Mouse (Mus musculus) right cerebral cortex, postnatal 10 days (tissue): ENCODE results near the gene Pkm.

Experiments used
- DNase-seq, 2 experiments: peaks; one replicate each; pipeline ENCODE4 v3.0.0; 2021; ENCODE audit warnings: low spot score in 2 of 2

The Pkm gene

DNA sequence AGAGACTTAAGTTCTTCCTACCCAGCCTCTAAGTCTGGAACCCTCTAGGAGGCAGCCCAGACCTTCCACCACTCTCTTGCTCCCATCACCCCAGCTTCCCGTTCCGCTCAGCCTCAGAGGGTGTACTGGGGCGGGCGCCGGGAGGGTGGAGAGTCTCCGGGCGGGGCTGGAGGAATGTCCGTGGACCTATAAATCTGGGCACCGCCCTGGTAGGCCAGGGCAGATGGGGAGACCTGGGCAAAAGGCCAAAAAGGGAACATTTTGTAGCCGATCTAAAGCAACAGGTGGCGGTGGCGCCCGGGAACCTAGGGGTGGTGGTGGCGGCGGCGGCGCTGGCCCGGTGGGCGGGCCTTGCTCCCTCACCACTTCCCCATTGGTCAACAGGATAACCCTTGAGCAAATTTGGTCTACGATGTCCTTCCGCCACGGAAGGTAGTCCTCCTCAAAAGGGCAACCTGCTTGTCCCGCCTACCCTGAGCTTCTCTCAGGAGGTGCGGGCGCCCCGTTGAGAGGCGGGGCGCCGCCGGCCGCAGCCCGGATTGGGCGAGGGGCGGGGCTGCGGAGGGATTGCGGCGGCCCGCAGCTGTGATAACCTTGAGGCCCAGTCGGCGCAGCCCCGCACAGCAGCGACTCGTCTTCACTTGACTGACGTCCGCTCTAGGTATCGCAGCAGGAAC lies at the start of gene Pkm:
TSS of gene Pkm (plus strand) at position 411 of the 677 bp plus-strand sequence.
- peak; percentile 98 for DNase-seq

DNA sequence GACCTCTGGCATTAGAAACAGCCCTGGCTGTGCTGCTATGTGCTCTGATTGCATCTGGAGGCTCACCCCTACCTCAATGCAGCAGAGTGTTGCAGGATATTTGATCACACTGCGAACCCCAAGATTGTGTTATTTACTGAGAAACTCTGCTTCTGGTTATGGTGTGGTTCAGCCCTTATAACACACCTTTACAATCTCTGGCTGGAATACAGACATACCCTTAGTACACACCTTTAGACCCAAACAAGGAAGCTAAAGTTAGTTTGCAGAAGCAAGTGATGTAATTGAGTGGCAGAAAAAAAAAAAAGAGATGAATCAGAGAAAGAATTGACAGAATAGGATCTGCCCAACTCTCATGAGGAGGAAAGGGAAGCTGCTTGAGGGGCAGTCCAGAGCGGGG lies 45.2 kb upstream of the Pkm start:
- DNase-seq: no peak

DNA sequence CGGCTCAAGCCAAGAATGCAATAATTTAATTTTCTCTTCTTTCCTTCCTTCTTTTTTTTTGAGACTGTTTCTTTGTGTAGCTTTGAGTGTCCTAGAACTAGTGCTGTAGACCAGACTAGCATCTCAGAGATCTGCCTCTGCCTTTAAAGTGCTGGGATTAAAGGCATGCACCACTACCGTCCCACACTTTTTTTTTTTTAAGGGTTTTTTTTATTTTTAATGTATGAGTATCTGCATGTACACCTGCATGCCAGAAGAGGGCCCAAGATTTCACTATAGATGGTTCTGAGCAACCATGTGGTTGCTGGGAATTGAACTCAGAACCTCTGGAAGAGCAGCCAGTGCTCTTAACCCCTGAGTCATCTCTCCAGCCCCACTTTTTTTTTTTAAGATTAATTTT lies 40.4 kb upstream of the Pkm start:
- no peak for DNase-seq

DNA sequence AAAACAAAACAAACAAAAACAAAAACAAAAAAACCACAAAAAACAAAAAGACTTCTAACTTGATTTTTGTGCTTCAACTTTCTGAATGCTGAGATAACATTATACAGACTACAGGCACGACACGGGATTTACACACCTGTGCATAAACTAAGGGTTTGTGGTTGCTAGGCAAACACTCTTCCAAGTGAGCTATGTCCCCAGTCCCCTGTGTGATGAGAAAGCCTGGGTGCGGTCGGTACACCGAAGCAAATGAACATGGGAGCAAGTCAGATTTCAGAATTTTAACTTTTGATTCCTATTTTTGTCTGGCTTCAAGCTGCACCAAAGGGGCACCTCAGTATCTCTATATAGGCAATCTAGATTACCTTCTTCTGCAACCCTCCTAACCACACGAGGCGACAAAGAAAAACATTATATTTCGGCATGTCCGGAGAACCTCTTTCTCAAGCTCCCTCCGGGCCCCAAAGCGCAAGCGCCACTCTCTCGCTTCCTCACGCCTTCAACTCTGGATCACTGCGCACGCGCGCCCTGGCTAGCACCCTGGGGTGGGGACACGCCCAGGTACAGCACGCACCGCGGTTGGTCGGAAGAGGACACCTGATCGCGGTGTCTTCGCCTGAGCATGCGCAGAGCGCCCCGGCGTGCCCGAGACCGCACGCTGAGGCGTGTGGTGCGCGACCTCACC lies 39.4 kb upstream of the Pkm start, which contains the start of gene Parp6:
TSS of gene Parp6 (plus strand) at position 663 of the 685 bp plus-strand sequence.
- DNase-seq: peak; percentile 100

DNA sequence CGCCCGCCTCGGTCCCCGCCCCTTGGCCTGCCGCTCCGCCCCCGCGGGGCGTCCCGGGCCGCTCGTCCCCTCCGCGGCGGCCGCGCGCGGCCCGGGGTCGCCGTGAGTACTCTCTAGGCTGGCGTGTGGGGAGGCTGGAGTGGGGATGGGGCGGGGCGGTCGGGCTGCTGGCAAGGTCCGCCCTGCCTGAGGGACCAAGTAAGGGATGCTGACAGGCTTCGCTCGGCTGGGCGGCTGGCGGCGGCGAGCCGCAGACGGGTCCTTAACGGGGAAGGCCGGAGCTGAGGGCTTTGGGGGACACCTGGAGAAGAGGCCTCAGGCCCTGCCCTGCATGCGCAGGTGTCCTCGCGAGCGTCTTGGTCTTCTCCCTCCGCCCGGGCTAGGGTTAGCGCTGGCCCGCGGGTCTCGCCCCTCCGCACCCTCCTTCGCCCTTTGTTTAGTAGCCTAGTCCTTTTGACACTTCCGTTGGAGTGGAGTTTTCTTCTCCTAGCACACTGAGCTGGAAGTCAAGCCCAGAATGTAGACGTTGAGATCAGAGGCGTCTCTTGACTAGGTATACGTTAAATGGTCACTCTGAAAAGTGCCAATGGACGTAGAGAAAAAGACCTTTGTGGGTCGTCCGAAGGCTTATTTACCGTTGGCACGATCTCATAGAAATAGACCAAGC lies 38.7 kb upstream of the Pkm start:
- DNase-seq: no peak

DNA sequence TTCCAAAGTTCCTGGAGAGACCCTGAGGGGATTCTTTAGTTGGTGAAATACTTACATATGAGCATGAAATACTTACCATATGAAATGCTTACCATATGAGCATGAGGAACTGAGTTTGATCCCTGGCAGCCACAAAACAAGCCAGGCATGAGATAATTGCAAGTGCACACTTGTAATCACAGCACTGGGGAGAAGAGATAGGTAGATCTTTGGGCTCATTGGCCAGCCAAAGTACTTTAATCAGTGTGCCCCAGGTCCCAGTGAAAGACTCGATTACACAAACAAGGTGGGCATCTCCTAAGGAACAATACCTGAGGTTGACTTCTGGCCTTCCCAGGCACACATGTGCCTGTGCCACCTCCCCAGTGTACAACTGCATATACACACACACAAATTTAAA lies 17.8 kb upstream of the Pkm start:
- no peak for DNase-seq

DNA sequence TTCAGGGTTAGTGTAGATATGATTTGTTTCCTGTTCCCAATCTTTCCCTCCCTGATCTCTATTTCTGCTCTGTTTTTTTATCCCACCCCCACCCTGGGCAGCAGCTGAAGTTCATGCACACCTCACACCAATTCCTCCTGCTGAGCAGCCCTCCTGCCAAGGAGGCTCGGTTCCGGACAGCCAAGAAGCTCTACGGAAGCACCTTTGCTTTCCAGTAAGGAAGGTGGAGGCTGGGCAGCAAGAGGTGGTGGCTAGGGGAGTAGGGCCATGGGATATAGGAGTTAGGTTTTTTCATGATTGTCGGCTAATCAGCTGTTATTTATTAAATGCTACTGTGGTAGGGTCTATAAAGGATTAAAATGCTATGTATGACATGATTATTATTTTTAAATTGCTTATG lies 16.2 kb upstream of the Pkm start:
- no peak for DNase-seq

DNA sequence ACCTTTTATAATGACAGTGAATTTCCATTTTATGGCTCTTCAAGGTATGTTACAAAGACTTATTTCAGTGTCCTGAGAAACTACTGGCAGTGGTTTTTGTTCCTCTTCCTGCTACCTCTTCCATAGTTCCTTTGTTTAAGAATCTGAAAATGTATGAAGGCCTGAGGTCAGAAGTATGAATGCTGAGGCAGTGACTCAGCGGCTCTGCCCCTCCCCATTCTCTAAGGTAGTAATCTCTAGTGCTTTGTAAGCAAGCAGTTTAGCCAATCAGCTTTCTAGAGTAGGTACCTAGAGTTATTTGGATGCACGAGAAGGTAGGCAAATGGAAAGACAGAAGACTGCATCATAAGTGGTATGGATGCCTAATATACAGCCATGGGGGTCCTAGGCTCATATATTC lies 14.8 kb upstream of the Pkm start:
- DNase-seq: no peak

DNA sequence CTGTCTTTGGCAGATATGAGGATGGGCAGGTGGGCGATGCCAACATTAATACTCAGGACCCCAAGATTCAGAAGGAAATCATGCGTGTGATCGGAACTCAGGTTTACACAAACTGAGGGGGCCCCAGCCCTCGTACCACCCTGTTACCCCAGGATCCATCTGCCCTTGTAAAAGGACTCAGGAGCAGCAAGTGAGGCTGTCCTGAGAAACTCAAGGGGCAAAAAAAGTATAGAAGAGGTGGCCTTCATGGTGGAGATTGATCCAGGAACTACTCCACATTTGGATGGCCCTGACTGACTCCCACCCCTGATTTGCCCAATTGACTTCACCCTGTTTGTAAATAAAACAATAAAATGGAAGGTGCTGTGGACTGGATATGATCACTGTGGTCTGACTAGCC lies 6.3 kb upstream of the Pkm start:
- DNase-seq: no peak

DNA sequence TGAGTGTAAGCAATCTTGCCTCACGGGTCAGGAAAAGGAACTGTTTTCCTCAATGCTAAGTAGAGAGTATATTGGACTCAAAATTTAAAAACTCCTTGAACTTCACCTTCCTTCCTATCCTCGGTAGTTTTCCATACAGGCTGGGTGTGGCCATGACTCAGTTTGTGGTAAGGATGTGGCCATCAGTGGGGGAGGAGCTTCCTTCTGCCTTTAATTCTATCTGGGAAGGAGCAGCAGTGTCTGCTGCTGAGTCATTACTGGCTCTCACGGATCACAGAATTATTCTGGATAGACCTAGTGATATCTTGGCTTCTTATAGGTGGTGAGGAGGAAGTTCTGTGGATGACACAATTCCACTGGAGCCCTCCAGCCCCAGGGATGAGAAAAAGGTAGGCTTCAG lies 2.8 kb upstream of the Pkm start:
- no peak for DNase-seq

DNA sequence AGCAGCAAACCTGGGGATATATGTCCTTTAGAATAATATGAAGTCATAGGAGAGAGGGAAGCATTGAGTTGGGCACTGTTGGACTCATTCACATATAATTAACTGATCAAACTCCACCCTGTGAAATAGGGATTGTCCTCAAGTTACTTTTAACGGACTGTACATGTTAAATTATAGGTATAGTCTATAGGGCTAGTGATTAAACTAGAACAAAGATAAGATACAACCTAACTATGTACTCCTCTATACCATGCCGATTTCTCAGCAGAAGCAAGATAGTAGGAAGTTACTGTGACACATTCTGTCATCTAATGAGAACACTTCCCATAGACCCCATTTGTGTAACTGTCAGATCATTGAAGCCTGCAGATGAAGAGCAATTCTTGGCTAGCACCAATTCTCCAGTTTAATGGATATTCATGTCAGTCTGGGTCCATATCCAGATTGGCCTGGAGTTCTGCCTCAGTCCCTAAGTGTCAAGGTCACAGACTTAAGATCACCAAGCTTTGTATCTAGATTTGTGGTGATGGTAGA lies 1.7 kb upstream of the Pkm start:
- no peak for DNase-seq

DNA sequence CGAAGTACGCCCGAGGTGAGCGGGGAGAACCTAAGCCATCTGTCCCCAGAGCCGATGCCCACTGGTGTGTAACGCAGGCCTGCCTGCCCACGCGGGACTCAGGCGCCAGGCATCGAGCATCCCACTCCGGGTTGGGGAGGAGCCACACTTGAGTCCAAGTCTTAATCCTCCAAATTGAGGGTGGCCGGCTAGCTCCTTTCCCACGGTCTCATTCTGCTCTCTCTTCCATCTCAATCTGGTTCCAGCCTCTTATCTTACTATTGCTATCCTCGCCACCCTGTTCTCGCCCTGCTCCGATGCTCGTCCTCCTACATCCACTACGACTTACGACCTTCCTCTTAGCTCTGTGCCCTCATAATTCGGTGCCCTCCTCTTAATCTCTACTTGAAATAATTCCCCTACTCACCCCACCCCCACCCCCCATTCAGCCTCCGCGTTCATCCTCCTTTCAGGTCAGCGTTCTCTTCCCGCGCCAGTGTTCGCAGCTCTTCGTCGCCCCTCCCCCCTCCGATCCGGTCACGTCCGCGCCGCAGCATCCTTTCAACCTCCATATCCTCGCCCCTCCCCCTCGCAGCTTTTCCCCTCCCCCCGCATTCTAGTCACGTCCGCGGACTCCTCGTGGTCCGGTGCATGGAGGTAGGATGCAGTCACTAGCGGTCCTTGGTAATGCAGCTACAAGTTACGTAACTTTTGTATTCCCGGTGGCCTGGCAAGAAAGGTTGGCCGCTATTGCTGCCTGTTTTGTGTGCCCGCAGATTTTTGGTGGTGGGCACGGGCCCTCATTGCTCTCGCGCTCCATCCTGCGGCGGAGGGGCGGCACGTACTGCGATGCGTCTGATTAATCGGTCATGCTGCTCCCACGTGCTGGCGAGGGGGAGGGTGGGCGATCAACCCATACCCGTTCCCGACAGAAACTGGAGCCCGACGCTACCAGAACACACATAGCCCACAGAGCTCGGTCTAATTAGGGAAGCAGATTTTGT lies 758 bp downstream of the Pkm start:
- DNase-seq: peak; percentile 93 to 95

DNA sequence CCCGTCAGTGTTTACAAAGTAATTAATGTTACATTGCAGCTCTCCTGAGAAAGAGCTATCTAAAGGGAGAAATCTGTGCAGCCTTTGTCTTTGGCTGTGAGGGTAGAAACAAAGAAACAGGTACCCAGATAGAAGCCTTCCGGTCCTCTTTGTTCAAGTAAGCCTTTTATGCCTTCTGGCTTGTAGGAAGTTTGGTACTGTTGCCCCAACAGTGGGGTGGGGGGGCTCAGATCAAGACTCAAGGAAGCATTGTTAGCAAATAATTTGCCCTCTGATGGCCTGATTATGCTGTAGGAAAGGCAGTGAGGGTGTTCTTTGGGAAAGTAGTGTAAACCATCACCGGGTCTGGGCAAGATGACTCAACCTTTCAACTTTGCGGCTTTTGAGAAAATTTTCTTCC lies 2.0 kb downstream of the Pkm start:
- DNase-seq: no peak

DNA sequence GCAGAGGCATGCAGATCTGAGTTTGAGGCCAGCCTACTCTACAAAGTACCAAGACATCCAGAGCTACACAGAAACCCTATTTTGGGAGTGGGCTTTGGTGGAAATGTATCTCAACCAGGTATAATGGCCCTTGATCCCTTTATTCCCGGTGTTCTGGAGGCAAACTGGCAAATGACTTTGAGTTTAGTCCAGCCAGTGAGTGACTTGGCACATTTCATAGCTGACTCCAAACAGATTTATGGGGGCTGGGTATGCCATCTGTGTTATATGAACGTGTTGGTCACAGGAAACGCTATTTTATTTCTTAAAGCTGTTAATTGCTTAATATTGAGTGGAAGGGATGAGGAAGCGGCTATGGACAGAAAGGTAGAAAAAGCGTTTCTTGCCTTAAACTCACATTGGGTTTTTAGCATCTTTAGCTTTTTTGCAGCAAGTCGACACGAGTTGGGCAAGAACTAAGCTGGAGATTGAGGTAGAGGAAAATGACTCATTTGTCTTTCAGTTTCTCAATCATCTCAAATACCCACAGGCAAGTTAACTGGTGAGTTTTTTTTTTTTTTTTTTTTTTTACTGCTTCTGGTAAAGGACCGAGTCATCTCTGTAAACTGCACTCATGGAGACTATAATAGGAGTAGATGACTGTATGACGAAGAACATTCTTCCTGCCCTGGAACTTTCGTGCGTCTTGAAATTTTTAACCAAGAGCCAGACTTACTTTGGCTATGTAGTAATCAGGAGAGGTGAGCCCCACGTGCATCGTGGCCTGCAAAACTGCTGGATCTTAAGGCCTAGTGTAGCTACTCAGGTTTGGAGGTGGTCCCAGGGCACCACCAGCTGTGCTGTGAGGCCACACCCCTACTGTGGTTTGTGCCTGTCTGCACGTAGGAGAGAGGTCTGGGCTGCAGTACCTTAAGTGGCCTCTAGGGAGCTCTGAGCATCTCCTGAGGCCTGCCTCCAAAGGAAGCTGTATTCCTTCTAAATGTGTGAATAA lies 3.2 kb downstream of the Pkm start:
- peak; percentile 84 to 87 for DNase-seq

DNA sequence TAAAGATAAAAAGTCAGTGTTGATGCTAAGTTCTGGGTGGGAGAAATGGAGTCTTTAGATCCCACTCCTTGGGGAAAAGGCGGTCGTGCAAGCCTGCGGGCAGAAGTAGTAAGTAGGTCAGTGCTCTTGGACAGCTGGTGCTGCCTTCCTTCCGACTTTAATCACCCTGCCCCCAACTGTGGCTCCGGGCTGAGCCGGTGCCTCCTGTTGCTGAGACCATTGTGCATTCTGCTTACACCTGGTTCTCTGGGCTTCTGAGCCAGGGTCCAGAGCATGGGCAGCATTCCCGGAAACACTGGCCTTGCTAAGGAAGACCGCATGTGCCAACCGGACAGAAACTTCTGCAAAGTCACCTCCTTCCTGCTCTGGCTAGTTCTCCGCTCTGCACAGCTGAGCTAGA lies 4.3 kb downstream of the Pkm start:
- DNase-seq: peak; percentile 74 to 78

DNA sequence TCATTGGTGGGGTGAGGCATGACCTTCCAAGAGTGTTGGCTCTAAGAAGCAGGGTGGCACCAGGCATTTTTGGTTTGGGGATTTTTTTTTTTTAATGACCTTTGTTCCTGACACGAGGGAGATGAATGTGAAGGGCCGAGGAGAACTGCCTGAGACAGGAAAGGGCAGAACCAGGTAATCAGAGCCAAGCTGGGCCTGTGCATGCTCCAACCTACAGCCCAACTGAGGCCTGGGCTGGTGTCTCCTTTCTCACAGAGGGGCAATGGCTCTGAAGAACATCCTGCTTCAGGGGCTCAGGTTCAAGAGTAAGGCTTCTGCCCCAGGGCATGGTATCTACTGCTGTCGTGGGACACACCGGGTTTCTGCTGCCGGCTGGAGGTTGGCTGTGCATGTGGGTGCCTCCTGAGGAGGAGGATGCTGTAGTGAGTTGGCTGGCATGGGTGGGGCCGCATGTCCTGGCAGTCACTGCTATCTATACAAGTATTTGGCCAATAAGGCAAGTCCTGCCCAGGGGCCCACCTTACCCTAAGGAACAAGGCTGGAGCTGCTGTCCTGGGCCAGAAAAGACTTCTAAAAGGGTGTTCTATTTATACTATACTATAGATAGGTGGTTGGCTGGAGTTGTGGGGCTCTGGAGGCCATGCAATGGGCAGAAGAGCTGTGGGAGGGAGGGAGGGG lies 5.3 kb downstream of the Pkm start:
- no peak for DNase-seq

DNA sequence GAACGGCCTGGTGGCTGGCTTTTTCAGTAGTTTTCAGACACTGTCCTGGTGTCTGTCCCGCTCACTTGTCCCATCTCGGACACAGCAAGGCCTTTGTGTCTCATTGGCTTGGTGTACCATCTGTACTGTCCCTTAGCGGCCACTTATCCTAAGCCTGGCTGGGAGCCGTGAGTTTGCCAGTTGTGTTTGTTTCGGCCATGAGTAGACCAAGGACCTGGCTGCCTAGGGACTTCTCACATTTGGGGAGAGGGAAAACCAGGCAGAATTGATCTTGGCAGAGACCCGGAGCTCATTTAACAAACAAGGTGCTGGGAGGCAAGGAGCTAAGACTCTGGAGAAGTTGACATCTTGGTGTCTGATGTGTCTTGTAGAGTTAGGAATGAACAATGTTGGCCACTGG lies 7.1 kb downstream of the Pkm start:
- no peak for DNase-seq

DNA sequence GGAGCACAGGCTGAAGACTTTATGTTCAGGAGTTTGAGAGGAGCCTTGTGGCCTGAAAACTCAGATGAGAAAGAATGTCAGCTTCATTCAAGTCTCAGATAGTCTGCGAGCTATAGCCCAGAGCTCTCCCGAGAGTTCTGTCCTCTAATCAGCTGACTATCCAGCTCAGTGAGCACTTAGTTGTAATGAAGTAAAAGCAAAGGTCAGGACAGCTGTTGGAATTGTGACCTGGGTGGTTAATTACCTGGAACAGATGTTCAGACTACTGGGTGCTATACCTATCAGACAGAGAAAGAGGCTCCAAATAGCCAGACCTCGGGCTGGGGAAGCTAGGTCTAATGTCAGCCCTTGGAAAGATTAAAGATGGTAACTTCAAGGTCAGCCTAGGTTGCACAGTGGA lies 7.8 kb downstream of the Pkm start:
- DNase-seq: no peak

DNA sequence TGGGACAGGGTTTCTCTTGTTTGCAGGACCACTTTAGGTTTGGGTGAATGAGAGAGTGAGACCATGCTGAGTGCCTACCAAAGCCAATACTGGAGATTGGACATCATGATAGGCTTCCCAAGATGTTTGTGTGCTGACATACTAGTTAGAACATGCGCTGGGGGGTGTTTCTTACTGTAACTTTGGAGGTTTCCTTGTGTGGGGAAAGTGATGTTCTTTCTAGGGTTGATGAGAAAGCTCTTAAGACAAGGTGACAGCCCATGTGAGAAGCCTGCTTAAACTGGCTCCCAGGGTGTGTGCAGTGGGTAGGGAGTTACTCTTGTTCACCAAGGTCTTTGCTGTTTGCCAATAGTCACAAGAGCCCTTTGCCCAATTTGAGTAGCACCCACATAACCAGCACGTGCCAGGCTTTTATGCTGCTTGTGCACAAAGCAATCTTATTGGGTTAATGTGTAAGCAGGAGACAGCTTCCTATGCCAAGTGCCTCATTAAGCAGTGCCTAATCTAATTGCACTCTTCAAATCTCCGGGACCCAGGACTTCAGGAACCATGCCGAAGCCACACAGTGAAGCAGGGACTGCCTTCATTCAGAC lies 8.6 kb downstream of the Pkm start:
- no peak for DNase-seq
